Mouse (Mus musculus) testis, adult 2 months (tissue): ENCODE data around the gene Kndc1.

Experiments used
- CTCF ChIP-seq: fragments of 200-500 bp; IDR thresholded peaks from 2 replicates; pipeline ENCODE4 v1.5.1; 2012; ENCODE audit warnings: low read depth, mild to moderate bottlenecking, inconsistent platforms, low read length, moderate library complexity; ENCODE audit not compliant: control insufficient read depth, insufficient read depth, insufficient replicate concordance
- POLR2A ChIP-seq: fragments of 200-500 bp; IDR thresholded peaks from 2 replicates; pipeline ENCODE4 v1.6.1; 2012; ENCODE audit warnings: low read depth, mild to moderate bottlenecking, inconsistent platforms, low read length, moderate library complexity; ENCODE audit not compliant: control insufficient read depth

DNA sequence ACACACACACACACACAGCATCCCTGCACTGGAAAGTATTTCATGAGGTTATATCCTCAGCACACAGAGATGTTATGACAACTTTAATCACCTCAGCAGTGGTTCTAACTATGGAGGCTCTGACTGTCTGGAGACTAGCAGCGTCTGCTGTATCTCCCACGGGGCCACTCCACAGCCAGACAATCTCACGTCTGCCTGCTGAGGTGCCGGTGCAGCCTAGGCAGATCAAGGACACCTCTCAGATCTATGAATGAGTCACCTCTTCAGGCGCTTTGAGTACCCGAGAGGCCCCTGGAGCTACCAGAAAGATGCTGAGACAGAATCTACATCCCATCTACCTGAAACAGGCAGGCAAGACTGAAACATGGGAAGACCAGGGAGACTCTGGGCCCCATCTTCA lies 15.9 kb upstream of the Kndc1 start:
- TF ChIP-seq POLR2A (no peak), CTCF (no peak)
